Mouse (Mus musculus) C2C12 (cell line): ENCODE results near the gene Aars2.

ENCODE experiments used
- CTCF ChIP-seq: IDR thresholded peaks from one replicate; pipeline ENCODE4 v1.5.1; 2011; ENCODE audit not compliant: control insufficient read depth, insufficient read depth, insufficient read length
- MAX ChIP-seq: IDR thresholded peaks from one replicate; pipeline ENCODE4 v1.6.1; 2011; ENCODE audit warnings: mild to moderate bottlenecking, control low read depth
- MYOD1 ChIP-seq: IDR thresholded peaks from one replicate; pipeline ENCODE4 v1.6.1; 2011; ENCODE audit warnings: low read depth; ENCODE audit not compliant: control insufficient read depth, insufficient read length
- MYOG ChIP-seq: IDR thresholded peaks from one replicate; pipeline ENCODE4 v1.6.1; 2011; ENCODE audit not compliant: control insufficient read depth, insufficient read length; ENCODE audit errors: extremely low read depth

- TF ChIP-seq CTCF (no peak), MAX (no peak), MYOD1 (no peak), MYOG (no peak)
These were observed 37.6 kb downstream of the Aars2 start for GRCm38 (mm10) chr17:45544001-45544872.
